Mouse (Mus musculus): ENCODE results near the gene Kcnq1. TPM values are rescaled to one million over a fixed set of nuclear protein-coding genes. Genes with fewer than 3 reads are reported as not detected.

The Kcnq1 gene
- polyA plus RNA-seq, 1 experiment from 2014 or later: 17.8 TPM

DNA sequence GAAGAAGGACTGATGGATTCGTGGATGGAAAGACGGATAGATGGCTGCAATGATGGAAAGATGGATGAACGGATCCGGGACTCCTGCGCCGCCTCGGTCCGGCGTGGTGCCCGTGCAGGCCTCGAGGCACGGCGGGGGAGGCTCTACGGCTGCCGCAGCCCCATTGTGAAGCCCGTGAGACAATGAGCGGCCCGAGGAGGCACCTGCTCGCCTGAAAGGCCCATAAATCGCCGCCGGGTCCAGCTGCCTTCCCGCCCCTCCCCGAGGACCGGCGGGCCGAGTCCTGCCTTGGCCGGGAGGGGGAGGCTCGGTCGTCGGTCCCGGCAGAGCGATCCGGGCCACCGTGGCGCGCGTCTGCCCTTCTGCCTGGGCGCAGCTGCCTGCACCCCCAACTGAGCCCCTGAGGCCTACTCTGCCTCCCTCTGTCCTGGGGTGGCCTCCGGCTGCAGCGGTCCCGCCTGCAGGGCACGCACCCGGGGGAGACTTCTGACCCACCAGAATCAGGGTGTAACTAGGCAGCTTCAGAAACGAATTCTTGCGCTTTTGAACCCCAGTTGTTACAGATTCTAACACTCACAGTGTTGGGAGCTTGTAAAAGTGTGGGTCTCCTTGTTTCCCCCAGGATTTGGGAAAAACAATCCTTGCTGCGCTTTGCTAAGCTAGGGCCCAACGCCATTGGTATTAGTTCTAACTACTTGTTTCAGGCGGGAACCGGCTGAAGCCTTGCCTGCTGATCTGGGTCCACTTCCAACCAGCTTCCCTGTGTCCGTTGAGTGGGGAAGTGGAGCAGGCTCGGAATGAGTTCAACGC lies 339.7 kb downstream of the Kcnq1 start:
- no peaks in the 10 kb centered on the region; the same call in 1 of the 2 replicates for H3K27me3 ChIP-seq (ENCODE audit: control insufficient read depth, insufficient read depth, low read length)
- H3K4me2 ChIP-seq (replicated peaks; ENCODE audit: low read depth): peak overlapping the region; percentile 51
- H3K4me3 ChIP-seq (ENCODE audit: low read depth, low read length): peak overlapping the region; percentile 34
- WGBS: 18% methylated on average over 45 of the region's 53 CpGs
- H3K36me3 ChIP-seq (ENCODE audit: control insufficient read depth, insufficient read depth, low read length): no peaks in the 10 kb centered on the region
- peak overlapping the region; percentile 43 for H3K9ac ChIP-seq (ENCODE audit: low read length)
- no peak for TF ChIP-seq EP300 (optimal IDR thresholded peaks at IDR 0.05)
- TF ChIP-seq CTCF (IDR thresholded peaks at IDR 0.05; ENCODE audit: low read depth): peak; percentile 40; the same call in 1 of the 2 replicates
- 0 out of 2 replicates have a peak, but pooled peaks cover 6% of the 10 kb centered on the region for H3K4me1 ChIP-seq (replicated peaks; ENCODE audit: control insufficient read depth, insufficient read depth)
- DNase-seq (ENCODE audit: low spot score) (peak; percentile 29), ATAC-seq (ENCODE audit: low FRiP score, low TSS enrichment) (peak; percentile 43; the same call in 1 of the 2 replicates)
- H3K27ac ChIP-seq (replicated peaks): no peak overlapping the region
- no peaks in the 10 kb centered on the region for H3K9me3 ChIP-seq (ENCODE audit: control insufficient read depth, low read length)

DNA sequence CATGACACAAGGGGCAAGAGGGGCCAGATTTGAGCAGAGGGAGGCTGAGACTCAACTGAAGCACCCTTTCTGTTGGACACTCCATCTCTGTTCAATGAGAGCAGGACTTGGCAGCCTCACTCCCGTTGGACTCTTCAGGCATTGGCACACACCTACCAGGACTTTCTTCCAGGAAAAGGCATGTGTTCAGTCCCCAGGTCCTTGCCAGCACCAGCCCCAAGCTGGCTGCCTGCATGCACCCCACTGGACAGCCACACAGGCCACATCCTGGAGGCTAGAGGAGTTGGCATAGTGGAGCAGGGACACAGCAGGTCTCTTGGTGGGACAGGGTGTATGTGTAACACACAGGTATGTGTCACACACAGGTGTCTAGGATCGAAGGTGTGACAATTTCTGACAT lies 341.0 kb downstream of the Kcnq1 start:
- H3K4me2 ChIP-seq (replicated peaks; ENCODE audit: low read depth): no peak overlapping the region
- no peaks in the 10 kb centered on the region for H3K9me3 ChIP-seq (ENCODE audit: control insufficient read depth, low read length)
- H3K36me3 ChIP-seq (ENCODE audit: control insufficient read depth, insufficient read depth, low read length): no peaks in the 10 kb centered on the region
- no peak overlapping the region for H3K9ac ChIP-seq (ENCODE audit: low read length)
- DNase-seq (ENCODE audit: low spot score) (no peak), ATAC-seq (ENCODE audit: low FRiP score, low TSS enrichment) (no peak)
- no peak overlapping the region for H3K4me3 ChIP-seq (ENCODE audit: low read depth, low read length)
- no peaks in the 10 kb centered on the region; the same call in 1 of the 2 replicates for H3K27me3 ChIP-seq (ENCODE audit: control insufficient read depth, insufficient read depth, low read length)
- 69% methylated on average over 2 of the region's 2 CpGs for WGBS
- TF ChIP-seq EP300 (optimal IDR thresholded peaks at IDR 0.05) (no peak), CTCF (IDR thresholded peaks at IDR 0.05; ENCODE audit: low read depth) (no peak)
- 0 out of 2 replicates have a peak, but pooled peaks cover 6% of the 10 kb centered on the region for H3K4me1 ChIP-seq (replicated peaks; ENCODE audit: control insufficient read depth, insufficient read depth)
- no peak overlapping the region for H3K27ac ChIP-seq (replicated peaks)

DNA sequence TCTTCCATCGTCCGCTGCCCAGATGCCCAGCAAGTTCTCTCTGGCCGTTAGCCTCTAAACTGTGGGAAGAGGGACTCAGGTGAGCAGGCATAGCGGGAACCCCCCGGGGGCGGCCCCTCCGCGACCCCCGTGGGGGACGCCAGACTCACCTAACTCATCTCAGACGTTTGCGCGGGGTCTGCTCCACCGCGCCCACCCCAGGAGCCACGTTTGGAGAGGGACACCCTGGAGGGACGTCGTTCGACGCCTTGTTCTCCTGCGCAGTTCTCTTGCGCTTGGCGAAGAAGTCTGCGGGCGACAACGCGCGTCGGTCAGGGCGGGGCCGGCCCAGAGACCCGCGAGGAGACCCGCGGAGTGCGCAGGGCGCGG lies 352.8 kb downstream of the Kcnq1 start:
- Histone ChIP-seq H3K4me1 (replicated peaks; ENCODE audit: control insufficient read depth, insufficient read depth) (no peaks in the 10 kb centered on the region), H3K36me3 (ENCODE audit: control insufficient read depth, insufficient read depth, low read length) (no peaks in the 10 kb centered on the region), H3K4me2 (replicated peaks; ENCODE audit: low read depth) (peak overlapping the region; percentile 63), H3K27ac (replicated peaks) (peak overlapping the region; percentile 73), H3K9me3 (ENCODE audit: control insufficient read depth, low read length) (peaks cover 10% of the 10 kb centered on the region), H3K9ac (ENCODE audit: low read length) (peak overlapping the region; percentile 68), H3K27me3 (ENCODE audit: control insufficient read depth, insufficient read depth, low read length) (no peaks in the 10 kb centered on the region), H3K4me3 (ENCODE audit: low read depth, low read length) (peak overlapping the region; percentile 55)
- ATAC-seq (ENCODE audit: low FRiP score, low TSS enrichment) (no peak), DNase-seq (ENCODE audit: low spot score) (no peak)
- TF ChIP-seq CTCF (IDR thresholded peaks at IDR 0.05; ENCODE audit: low read depth): no peak
- TF ChIP-seq EP300 (optimal IDR thresholded peaks at IDR 0.05): no peak
- 24% methylated on average over 38 of the region's 38 CpGs for WGBS

DNA sequence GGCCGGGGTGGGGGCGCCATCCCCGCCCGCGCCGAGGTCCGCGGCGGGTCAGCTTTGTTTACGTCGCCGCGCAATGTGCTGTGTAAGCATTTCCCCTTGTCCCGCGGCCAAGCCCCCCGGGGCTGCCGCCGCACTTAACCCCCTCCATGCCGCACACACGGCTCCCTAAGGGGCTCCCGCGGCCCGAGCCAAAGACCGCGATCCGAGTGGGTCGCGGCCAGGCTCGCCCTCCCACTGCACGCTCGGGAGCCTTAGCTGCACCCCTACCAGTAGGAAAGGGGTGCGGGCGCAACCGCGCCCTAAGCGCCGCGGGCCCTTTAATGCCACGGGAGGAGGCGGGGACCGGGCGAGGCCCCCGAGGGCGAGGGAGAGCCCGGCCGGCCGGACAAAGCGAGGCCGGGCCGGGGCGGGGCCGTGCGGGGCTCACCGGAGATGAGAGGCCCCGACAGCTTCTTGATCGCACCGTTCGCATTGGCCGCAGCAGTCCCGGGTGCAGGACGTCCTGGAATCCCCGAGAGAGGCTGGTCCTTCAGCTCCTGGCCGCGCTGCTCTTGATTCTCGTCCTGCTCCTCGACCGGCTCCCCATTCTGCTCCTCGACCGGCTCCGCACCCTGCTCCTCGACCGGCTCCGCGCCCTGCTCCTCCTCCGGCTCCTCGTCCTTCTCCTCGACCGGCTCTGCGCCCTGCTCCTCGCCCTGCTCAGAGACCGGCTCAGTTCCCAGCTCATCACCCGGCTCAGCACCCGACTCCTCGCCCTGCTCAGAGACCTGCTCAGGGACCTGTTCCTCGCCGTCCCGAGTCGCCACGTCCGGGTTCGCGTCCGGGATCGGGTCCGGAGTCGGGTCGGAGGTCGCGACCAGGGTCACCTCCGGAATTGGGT lies 353.4 kb downstream of the Kcnq1 start:
- TF ChIP-seq EP300 (optimal IDR thresholded peaks at IDR 0.05) (no peak), CTCF (IDR thresholded peaks at IDR 0.05; ENCODE audit: low read depth) (no peak)
- 23% methylated on average over 86 of the region's 100 CpGs for WGBS
- peak; percentile 71 for DNase-seq (ENCODE audit: low spot score)
- H3K4me1 ChIP-seq (replicated peaks; ENCODE audit: control insufficient read depth, insufficient read depth): peaks cover under 1% of the 10 kb centered on the region; the same call in 1 of the 2 replicates
- H3K27ac ChIP-seq (replicated peaks): peak overlapping the region; percentile 73
- H3K4me2 ChIP-seq (replicated peaks; ENCODE audit: low read depth): peak overlapping the region; percentile 63
- H3K4me3 ChIP-seq (ENCODE audit: low read depth, low read length): peak overlapping the region; percentile 55
- H3K9ac ChIP-seq (ENCODE audit: low read length): peak overlapping the region; percentile 68
- H3K27me3 ChIP-seq (ENCODE audit: control insufficient read depth, insufficient read depth, low read length): no peaks in the 10 kb centered on the region
- peak; percentile 39 for ATAC-seq (ENCODE audit: low FRiP score, low TSS enrichment)
- H3K36me3 ChIP-seq (ENCODE audit: control insufficient read depth, insufficient read depth, low read length): no peaks in the 10 kb centered on the region
- peaks cover 10% of the 10 kb centered on the region for H3K9me3 ChIP-seq (ENCODE audit: control insufficient read depth, low read length)

DNA sequence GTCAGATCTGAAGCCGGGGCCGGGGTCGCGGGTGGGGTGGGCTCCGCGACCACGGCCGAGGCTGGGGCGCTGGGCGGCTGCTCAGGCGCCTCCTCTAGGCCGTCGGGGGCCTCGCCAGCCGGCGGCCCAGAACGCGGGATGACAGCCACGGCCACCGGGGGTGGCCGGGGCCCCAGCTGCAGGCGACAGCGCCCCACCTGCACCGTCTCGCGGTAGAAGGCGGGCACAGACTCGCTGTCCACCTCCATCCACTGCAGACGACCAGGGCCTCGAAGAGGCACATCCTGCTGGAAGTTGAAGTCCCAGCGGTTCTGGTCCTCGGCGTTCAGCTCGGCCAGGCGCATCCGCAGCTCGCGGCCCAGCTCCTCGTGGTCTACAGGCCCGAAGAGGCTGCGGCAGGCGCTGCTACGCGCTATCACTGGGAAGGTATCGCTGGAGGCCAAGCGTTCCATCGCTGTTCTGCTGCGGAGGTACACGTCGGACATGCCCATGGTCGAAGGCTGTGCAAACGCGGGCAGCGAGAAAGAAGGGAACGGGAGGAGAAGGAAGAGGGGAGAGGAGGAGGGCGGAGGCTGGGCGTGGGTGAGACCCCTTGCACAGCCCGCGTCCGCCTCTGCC lies 354.2 kb downstream of the Kcnq1 start:
- DNase-seq (ENCODE audit: low spot score) (no peak), ATAC-seq (ENCODE audit: low FRiP score, low TSS enrichment) (no peak; the same call in 1 of the 2 replicates)
- Histone ChIP-seq H3K27ac (replicated peaks) (peak overlapping the region; percentile 73), H3K4me2 (replicated peaks; ENCODE audit: low read depth) (peak overlapping the region; percentile 63), H3K4me3 (ENCODE audit: low read depth, low read length) (peak overlapping the region; percentile 55), H3K27me3 (ENCODE audit: control insufficient read depth, insufficient read depth, low read length) (no peaks in the 10 kb centered on the region), H3K4me1 (replicated peaks; ENCODE audit: control insufficient read depth, insufficient read depth) (peaks cover 6% of the 10 kb centered on the region; the same call in 1 of the 2 replicates), H3K36me3 (ENCODE audit: control insufficient read depth, insufficient read depth, low read length) (no peaks in the 10 kb centered on the region), H3K9me3 (ENCODE audit: control insufficient read depth, low read length) (peaks cover 10% of the 10 kb centered on the region), H3K9ac (ENCODE audit: low read length) (peak overlapping the region; percentile 68)
- TF ChIP-seq CTCF (IDR thresholded peaks at IDR 0.05; ENCODE audit: low read depth): peak; percentile 6; the same call in 1 of the 2 replicates
- TF ChIP-seq EP300 (optimal IDR thresholded peaks at IDR 0.05): no peak
- 34% methylated on average over 48 of the region's 60 CpGs for WGBS
